Mouse (Mus musculus) kidney, postnatal 4 days (tissue): ENCODE data around the gene Ksr2.

ENCODE experiments used
- DNase-seq, 2 experiments: peaks; one replicate each; pipeline ENCODE4 v3.0.0; 2021; ENCODE audit warnings: mixed read lengths in 2 of 2

The Ksr2 gene

DNA sequence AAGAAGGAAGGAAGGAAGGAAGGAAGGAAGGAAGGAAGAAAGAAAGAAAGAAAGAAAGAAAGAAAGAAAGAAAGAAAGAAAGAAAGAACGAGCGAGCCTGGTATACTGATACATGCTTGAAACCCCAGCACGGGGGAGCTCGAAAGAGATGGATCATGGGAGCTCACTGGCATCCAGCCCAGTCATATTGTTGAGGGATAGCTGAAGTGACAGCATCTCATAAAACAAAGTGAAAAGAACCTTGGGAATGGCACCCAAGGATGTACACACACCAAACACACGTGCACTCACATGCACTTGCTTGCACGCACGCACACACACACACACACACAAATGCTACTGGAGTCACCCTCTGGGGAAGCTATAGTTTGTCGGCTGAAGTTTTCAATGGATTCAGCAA lies 282.6 kb downstream of the Ksr2 start:
- no peak for DNase-seq

DNA sequence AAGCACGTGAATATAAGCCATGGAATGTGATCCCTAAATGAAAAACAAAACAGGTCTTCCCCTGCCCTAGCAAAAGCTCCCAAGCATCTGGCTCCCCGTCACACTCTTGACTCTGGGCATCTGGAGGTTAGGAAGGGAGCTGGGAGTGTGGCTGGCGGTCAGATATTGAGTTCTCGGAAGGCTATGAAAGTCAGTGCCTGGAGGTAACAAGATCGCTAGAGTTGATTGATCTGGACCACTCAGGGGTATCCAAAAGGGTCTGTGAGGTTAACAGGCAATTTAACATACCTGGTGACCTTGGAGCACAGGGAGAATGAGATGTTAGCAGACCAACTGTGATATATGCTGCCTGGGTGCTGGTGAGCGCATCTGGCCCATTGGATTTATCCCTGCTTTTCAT lies 283.8 kb downstream of the Ksr2 start:
- DNase-seq = no peak

DNA sequence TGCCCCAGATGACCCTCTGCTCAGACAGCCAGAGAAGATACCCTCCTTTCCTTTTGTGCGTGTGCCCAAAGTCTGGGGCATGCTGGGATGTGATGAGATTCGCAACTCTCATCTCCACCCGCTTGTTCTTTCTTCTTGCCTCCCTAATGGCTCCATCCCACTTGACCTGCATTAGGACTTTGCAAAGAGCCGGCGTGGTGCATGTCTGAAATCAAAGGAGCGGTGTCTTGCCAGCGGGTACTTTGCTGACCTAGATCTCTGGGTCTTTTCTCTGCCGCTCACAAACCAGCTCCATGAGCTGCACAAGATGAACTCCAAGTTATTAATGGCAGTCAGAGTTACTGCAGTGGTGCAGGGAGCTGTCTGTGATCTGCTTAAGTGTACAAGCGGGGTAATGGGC lies 290.6 kb downstream of the Ksr2 start:
- DNase-seq = no peak

DNA sequence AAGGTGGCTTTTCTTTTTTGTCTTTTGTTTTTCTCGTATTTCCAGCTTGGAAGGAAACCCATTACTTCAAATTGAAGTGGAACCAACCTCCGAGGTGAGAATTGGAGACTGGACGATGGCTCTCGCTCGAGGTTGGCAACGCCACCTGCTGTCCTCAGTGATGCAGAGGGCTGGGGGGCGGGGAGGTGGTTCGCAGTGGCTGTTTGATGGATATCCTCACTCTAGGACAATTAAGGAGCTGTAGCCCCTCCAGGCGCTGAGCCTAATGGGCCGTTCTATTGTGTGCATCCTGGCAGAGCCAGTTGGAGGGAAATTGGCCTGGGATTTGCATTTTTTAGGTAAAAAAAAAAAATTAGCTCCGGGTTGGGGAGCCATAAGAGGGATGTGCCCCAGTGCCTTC lies 292.8 kb downstream of the Ksr2 start:
- DNase-seq = peak; percentile 64 to 73

DNA sequence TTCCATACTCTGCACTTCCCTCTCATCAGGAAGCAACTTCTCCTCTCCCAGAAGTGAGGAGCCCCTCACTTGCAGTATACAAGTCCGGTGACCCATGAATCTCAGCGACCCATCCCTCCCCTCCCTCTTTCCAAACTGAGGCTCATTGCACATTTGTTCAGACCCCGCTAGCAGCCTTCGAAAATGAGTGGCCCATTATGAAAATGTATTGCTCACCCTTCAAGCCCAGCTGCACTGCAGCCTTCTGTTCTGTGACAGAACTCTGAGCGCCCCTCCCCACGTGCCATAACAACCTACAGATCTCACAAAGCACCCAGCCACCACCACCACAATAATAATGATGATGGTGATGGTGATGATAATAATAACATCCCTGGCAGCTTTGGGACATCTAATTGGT lies 295.5 kb downstream of the Ksr2 start:
- no peak for DNase-seq

DNA sequence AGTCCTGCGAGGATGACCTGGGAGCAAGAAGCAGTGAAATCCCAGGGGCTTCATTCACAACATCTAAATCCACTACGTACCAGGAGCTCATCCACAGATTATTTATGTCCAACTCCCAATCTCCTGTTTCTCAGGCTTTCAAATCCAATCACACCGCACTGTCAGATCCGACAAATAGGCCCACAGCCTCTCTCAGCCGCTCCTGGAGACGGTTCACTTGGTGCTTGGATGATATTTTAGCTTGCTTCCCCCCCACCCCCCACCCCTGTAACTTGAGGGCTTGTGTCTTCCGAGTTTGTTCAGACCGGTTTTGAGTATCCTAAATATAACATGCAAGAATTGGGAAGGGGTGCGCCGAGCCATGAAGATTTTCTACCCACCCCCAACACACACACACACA lies 297.8 kb downstream of the Ksr2 start:
- no peak for DNase-seq

DNA sequence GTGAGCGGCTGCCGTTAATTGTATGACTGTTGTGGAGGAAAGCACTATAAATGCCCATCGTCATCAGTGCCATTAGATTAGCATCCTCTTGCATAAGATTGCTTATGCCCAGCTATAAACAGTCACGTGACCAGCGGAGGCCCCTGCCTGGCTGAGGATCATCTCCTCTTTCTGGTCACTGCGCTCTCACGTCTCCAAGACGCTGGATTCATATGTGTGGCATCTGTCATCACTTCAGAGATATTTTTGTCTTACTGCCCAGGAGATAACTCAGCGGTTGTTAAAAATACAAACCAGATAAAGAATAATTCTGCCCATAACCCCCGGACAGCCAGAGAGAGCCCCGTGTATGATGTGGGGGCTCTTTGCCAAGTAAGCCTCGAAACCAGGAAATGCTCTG lies 298.4 kb downstream of the Ksr2 start:
- DNase-seq = no peak

DNA sequence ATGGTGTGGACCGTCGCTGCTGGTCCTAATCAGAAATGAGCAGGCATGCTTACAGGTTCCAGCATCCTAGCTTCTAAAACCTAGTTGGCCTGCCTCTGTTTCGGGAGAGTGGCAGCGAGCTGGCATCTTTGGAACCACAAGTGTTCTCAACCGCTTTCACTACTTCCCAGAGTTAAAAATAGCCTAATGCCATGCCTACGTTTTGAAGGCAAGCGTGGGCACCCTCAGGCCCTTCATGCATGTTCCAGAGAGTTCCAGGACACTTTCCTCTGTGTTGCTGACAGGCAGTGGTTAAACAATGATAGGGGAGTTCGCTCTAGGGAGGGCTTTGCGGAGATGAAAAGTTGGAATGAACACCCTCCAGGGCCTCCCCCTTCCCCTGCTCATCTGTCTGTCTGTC lies 303.3 kb downstream of the Ksr2 start:
- DNase-seq = no peak

DNA sequence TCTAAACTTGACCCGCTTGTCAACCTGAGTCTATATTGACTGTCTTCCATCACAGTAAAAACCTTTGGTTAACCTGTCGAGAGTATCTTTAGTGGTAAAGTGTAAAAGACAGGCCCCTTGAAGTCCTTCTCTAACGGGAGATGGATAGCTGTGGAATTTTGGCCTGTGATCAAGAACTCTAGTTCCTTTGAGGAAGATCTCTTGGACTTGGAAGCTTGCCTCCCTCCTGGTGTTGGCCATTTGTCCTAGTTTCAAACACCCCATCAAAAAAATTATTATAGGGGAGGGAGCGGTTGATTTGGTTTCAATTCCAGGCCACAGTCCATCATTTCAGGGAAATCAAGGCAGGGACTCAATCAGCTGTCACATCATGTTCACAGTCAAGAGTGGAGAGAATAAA lies 309.5 kb downstream of the Ksr2 start:
- DNase-seq = no peak

DNA sequence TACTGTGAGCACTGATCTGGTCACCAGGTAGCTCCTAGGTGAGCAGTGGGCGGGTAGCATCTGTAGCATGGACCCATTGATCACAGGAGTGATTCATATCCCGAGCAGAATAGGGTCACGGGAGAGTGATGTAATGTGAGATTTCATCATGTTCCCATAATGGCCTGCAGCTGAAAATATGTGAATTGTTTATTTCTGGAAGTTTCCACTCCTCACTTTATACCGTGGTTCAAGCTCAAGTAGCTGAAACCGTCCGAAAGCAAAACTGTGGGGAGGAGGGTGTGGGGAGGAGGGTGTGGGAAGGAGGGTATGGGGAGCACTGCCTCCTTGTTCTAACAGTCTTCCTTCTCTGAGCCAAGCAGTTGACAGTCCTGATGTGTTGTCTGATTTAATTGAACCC lies 312.7 kb downstream of the Ksr2 start:
- no peak for DNase-seq

DNA sequence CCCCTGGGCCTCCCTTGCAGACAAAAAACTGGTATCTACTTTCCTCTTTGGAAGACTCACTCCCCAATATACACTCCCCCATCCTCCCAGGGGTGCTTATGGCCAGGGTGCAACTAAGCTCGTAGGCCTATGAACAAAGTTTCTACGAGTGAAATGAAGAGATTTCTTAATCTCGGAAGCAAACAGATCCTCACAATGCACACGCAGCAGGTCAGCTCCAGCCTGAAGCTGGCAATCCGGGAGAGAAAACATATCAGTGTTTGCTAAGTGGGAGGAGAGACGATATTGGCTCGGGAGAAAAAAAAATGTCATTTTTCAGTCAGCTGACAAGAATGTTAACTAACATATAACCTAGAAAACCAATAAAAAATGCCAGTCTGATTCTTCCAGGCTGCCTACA lies 313.3 kb downstream of the Ksr2 start:
- no peak for DNase-seq

DNA sequence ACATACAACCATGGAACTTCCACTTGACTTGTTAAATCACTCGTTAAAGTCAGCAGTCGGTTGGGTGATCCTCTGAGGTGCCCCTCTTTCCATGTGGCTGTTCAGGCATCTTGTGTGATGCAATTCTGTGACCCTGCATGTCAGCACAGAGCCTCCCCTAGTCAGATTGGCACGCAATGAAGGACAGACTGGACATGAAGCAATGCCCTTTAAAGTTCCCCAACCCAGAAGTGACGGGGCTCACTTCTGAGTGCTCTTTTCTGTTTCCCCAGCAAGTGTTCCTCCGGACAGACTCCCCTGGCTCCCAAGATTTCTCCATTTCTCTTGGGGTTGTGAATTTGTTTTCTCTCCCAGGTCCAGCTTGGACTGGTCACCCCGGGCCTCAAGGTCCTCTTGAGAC lies 317.5 kb downstream of the Ksr2 start:
- no peak for DNase-seq

DNA sequence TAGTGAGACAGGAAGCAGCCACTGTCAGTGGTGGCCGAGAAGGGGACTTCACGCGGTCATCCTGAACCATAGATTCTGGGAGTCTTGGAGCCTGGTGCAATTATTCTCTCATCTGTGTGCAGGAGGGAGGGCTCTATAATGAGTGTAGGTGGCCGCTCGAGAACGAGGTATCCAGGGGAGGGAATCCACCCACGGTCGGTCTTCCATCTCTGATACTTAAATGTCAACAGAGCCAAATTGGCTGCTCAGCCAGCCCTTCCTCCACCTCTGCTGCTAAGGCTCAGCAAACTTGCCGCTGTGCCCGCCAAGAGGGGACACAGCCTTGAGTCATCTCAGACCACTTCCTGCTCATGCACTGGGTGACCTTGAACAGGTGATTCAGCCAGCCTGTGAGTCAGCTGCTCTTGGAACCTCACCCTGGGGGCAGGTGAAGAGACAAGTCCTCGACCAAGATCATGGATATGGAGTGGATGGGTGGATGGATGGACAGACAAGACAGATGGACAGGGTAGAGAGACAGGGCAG lies 330.9 kb downstream of the Ksr2 start:
- DNase-seq = peak; percentile 20 to 49

DNA sequence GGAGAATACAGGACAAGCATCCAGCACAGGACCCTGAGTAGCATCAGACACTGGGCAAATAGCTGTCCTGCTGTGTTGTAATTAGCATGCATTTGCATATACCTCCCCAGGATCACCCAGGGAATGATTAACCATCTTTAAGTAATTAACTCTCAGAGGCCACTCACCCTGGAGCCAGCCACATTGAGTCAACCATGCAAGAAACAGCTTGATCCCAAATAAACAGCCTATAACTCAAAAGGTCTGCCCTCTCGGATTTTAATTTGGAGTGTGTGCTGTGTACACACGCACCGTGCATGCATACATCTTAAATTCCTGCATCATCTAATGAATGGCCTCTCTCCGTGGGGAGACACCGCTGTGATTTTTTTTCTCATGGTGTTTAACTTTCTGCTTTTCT lies 335.6 kb downstream of the Ksr2 start:
- DNase-seq = peak in 1 of 2 experiments; percentile 50

DNA sequence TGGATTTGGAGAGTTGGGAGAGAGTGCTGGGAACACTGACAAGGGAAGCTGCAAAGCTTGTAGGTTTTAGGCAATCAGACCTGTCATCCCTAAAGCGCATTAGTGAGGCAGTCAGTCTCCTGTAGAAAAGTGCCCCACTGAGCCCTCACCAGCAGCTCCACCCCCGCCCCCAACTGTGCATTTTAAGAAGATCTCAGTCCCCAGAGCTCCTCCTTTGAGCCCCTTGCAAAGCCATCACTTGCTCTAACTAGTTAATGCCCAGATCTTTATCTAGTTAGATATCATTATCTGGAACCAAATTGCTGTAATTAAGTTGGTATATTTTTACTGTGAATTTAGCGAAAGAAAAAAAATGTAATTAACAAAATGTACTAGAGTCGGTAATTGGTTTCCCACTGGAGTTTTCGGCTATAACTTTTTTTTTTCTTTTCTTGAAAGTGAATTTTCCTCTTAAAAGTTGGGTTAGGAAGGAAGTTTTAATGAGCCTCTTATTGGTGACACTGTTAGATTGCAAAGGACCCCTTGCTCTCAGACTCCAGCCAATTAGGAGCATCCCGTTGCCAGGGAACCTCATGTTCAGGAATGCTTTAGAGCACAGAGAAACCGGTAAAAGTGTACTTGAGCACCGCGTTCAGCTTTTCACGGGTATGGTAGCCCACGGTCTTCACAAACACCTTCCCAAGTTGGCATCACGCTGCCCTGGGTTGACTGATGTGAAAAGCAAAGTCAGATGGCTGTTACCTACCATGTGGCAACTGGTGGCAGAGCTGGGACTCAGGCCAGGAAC lies 344.1 kb downstream of the Ksr2 start:
- DNase-seq = no peak

DNA sequence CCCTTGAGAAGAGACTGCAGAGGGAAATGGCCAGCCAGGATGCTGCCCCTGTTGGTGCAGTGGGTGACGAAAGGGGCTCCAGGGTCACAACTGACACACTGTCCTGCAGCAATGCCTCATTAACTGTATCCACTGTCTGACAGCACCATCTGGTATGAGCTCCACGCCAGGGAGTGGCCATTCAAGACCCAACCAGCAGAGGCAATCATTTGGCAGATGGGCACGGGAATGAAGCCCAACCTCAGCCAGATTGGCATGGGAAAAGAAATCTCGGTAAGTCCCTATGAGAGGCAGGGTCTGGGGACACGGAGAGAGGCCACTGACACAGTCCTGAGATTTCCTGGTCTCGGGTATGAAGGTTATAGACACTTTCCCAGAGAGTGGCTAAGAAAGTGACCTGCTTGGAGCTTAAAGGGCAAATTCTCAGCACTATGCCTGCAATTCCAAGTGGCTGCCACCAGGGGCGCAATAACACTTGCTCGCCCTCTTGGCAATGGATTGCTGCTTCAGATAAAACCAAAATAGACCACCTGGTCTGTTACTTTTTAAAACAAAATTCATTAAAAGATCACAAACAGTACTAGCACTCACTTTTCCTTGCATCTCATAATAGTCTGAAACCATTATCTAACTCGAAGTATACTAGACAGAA lies 347.5 kb downstream of the Ksr2 start:
- DNase-seq = no peak

DNA sequence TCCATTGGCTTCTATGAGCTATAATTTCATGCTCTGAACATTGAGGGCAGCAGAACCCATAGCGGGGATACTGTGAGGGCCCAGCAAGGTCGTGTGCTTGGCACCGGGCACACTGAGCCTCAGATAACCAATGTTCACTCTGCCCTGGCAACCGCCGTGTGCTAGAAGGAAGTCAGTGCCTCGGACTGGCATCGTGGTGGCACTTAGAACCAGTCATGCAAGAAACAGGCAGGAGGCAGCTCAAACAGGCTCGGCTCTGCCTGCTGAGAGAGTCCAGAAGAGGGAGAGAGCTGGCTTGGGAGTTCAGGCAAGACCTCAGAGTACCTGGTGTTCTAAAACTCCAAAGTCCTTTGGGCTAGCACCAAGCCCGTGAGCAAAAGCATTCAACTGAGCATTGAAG lies 350.7 kb downstream of the Ksr2 start:
- peak; percentile 54 to 72 for DNase-seq

DNA sequence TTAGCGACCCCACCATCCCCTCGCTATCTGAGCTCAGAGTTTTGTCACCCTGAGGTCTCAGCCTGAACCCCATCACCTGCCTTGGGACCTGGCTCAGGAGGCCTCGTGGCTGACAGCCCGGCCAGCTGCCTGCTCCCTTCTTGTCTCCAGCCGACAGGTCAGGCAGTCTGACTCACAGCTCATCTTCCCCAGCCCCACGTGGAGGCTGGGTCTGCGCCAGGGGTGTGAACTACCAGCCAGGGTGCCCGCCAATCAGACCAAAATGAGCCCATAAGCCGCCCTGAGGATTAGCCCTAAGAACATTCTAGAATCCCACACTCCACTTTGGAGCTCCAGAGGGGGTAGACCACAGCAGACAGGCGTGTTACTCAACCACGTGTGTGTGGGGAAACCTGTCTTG lies 365.4 kb downstream of the Ksr2 start:
- DNase-seq = no peak

DNA sequence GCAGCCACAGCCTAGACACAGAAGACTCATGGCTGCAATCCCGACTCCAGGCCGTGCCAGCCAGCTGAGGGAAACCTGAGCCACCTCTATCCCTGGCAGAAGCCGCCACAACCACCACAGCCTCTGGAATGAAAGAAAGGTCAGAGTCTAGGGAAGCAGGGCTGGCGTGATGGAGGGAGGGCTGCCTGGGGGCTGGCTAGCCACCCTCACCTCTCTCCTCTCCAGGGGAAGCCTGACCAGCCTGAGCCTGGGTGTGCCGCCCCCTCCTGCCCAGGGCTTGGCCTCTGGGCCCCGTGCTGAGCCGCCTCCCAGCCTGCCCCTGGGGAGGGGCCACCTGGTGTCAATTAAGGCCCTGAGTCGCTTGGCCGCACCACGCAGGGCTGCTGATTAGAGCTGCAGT lies 366.9 kb downstream of the Ksr2 start, which contains the start of gene Nos1:
Nos1 (plus strand) TSS at position 352 of the 400 bp plus-strand sequence.
- peak; percentile 44 to 64 for DNase-seq

DNA sequence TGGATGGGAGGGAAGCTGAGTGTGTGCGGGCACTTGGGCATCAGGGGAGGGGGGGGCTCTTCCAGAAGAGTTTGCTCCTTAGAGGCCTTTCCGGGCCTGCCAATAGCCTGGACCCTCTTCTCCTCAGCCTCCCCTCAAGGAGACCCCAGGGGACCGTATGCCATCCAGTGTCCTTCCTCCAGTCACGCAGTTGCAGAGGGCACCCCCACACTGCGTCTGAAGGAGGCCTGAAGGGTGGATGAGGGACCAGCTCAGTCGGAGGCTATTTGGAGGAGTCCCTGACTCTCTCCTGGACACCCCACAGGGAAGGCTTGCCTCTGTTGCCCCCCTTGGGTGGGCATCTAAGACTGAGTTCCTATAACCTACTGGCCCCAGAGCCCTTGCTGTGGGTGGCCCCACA lies 367.4 kb downstream of the Ksr2 start:
- no peak for DNase-seq

DNA sequence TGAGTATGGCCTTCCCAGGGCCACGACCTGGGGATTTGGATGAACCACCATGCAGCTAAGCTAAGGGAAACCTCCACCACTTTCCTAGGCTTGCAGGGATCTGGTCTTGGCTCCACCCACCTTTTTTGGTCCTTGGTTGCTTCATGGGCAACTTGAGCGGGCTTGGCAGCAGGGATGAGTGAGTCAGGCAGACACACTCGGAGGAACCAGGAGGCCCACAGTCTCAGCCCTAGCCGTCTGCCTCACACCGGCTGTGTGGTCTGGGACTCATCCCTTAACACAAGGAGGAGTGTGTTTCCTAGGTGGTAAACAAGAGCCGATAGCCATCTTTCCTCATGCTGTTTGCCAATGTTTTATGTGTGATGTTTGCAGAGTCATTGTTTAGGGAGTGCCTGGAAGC lies 376.3 kb downstream of the Ksr2 start:
- DNase-seq = peak in 1 of 2 experiments; percentile 4

DNA sequence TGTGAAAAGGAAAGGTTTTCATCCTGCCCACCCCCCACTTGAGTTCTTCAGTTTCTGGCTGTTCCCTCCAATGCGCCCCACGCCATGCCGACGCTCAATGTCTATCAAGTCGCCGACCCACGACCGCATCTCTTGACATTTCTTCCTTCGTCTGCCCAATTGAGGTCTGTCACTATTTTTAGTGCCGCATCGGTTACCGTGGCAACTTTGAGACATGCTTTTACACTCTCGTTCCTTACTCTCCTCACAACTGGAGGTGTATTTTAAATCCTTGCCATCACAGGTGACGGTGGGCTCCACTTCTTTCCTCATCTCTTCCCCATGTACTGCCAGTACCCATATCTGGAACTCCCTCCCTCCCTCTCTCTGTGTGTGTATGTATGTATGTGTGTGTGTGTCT lies 378.1 kb downstream of the Ksr2 start:
- DNase-seq = no peak

DNA sequence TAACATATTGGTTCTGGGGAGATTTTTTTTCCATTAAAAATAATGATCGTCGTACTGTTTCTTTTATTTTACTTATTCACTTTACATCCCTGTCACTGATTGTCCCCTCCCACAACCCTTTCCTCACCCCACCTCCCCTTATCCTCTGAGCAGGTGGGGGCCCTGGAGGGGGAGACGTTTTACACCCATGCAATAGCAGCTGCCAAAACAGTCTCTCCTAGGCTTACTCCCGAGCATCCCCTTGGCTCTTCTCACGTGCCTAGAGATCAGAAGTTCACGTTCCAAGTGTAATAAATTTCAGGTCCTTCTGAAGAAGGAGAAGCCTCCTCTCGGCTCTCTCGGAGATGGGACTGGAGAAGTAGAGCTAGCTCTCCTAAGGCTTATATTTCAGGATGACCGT lies 387.0 kb downstream of the Ksr2 start:
- no peak for DNase-seq

DNA sequence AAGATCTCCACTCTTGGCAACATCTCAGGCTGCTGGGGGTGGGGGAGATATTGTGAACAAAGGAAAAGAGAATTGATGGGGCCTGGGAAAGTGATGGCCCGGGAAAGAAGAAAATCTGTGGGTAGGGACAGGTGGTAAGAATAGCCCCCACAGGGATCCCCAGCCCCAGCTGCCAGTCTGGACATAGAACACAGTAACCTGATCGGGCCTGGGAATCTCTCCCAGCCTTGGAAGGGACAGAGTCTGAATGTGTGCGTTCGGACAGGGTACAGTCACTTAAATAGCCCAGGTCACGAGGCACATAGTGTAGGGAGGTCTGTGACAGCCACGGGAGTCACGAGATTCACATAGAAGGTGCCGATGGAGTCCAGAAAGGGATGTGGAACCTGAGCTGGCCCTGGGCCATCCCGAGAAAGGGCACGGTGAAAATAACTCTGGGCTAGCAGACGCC lies 388.3 kb downstream of the Ksr2 start:
- no peak for DNase-seq
